Mouse (Mus musculus) bone marrow, adult 2 months (tissue): ENCODE measurements at regions not wholly inside any gene's neighbourhood (a gene's known extent, or its start where the extent isn't known, plus 50 kb on each side); places are given as distances from the start of the nearest gene placed in this dataset.

ENCODE experiments used
- H3K27ac ChIP-seq: fragments of 200-500 bp; 2 replicates; pipeline ENCODE4 v1.5.1; 2012; ENCODE audit warnings: low read depth, mild to moderate bottlenecking, control low read depth, inconsistent platforms, low read length; ENCODE audit not compliant: control insufficient read depth, poor library complexity, insufficient read depth
- H3K4me1 ChIP-seq: fragments of 200-500 bp; 2 replicates; pipeline ENCODE4 v1.6.1; 2011; ENCODE audit warnings: low read length; ENCODE audit not compliant: control insufficient read depth, insufficient read depth
- H3K4me3 ChIP-seq: fragments of 200-500 bp; replicated peaks from 2 replicates; pipeline ENCODE3; 2011; ENCODE audit warnings: mild to moderate bottlenecking, low read depth, low read length, control low read depth; ENCODE audit not compliant: control insufficient read depth
- CTCF ChIP-seq: fragments of 200-500 bp; IDR thresholded peaks from 2 replicates; pipeline ENCODE4 v1.5.1; 2011; ENCODE audit warnings: low read length, control low read depth; ENCODE audit not compliant: control insufficient read depth, insufficient read depth
- POLR2A ChIP-seq: fragments of 200-500 bp; IDR thresholded peaks from 2 replicates; pipeline ENCODE4 v1.6.1; 2011; ENCODE audit warnings: low read depth, mild to moderate bottlenecking, control low read depth, low read length, borderline replicate concordance; ENCODE audit not compliant: control insufficient read depth
- WGBS: fragments of 180-500 bp; shearing (Covaris S2); methylation state at CpG from one replicate; pipeline ENCODE4 v1.1.7; 2018; 5-methylcytosine and 5-hydroxymethylcytosine counted together

- Histone ChIP-seq H3K27ac (no peak overlapping the region), H3K4me1 (no peaks in the 10 kb centered on the region), H3K4me3 (no peak overlapping the region)
- 85% methylated on average over 15 of the region's 15 CpGs for WGBS
- no peak for TF ChIP-seq POLR2A
Measured at GRCm38 (mm10) chr2:30743976-30744620, 59.4 kb downstream of the 1700001O22Rik start.

- WGBS = 56% methylated on average over 4 of the region's 4 CpGs
- H3K27ac ChIP-seq = no peak overlapping the region
Measured at GRCm38 (mm10) chr2:30743265-30743846, 60.1 kb downstream of the 1700001O22Rik start.

GRCm38 (mm10) chr2:30741450-30741849 lies 62.0 kb downstream of the 1700001O22Rik start:
- TF ChIP-seq POLR2A (no peak), CTCF (no peak)
- no peaks in the 10 kb centered on the region for H3K4me1 ChIP-seq
- H3K27ac ChIP-seq = no peak overlapping the region
- no peak overlapping the region for H3K4me3 ChIP-seq
- 68% methylated on average over 2 of the region's 2 CpGs for WGBS

More at GRCm38 (mm10) chr2:30743265-30743846, 60.1 kb downstream of the 1700001O22Rik start:
- H3K4me1 ChIP-seq = no peaks in the 10 kb centered on the region
- TF ChIP-seq CTCF = no peak
- no peak for TF ChIP-seq POLR2A
- no peak overlapping the region for H3K4me3 ChIP-seq

GRCm38 (mm10) chr2:30737759-30738158 lies 65.7 kb downstream of the 1700001O22Rik start:
- no peaks in the 10 kb centered on the region for H3K4me1 ChIP-seq
- WGBS = 89% methylated on average over 5 of the region's 5 CpGs
- H3K4me3 ChIP-seq = no peak overlapping the region
- H3K27ac ChIP-seq = no peak overlapping the region
- TF ChIP-seq CTCF (no peak), POLR2A (no peak)

GRCm38 (mm10) chr2:30736705-30737104 lies 66.8 kb downstream of the 1700001O22Rik start:
- Histone ChIP-seq H3K27ac (no peak overlapping the region), H3K4me1 (no peaks in the 10 kb centered on the region), H3K4me3 (no peak overlapping the region)
- TF ChIP-seq POLR2A = no peak
- TF ChIP-seq CTCF = no peak
- WGBS = 68% methylated on average over 6 of the region's 6 CpGs

GRCm38 (mm10) chr2:30736236-30736635 lies 67.2 kb downstream of the 1700001O22Rik start:
- no peaks in the 10 kb centered on the region for H3K4me1 ChIP-seq
- TF ChIP-seq CTCF = no peak
- no peak for TF ChIP-seq POLR2A
- H3K4me3 ChIP-seq = no peak overlapping the region
- WGBS = 61% methylated on average over 2 of the region's 2 CpGs
- no peak overlapping the region for H3K27ac ChIP-seq

GRCm38 (mm10) chr2:30733853-30734252 lies 69.6 kb downstream of the 1700001O22Rik start:
- 54% methylated on average over 6 of the region's 6 CpGs for WGBS

GRCm38 (mm10) chr2:30731832-30732231 lies 71.6 kb downstream of the 1700001O22Rik start:
- WGBS = 80% methylated on average over 5 of the region's 5 CpGs
- TF ChIP-seq CTCF = no peak
- no peak for TF ChIP-seq POLR2A
- Histone ChIP-seq H3K27ac (no peak overlapping the region), H3K4me1 (no peaks in the 10 kb centered on the region), H3K4me3 (no peak overlapping the region)

More at GRCm38 (mm10) chr2:30733853-30734252, 69.6 kb downstream of the 1700001O22Rik start:
- Histone ChIP-seq H3K4me1 (no peaks in the 10 kb centered on the region), H3K4me3 (no peak overlapping the region), H3K27ac (no peak overlapping the region)
- no peak for TF ChIP-seq CTCF
- TF ChIP-seq POLR2A = no peak
